Mouse (Mus musculus) liver, adult 2 months (tissue): ENCODE data around the gene Chek2.

ENCODE experiments used
- CTCF ChIP-seq: fragments of 200-500 bp; IDR thresholded peaks from 2 replicates; pipeline ENCODE4 v1.5.1; 2011; ENCODE audit warnings: low read depth, low read length, control low read depth
- POLR2A ChIP-seq: fragments of 200-500 bp; IDR thresholded peaks from 2 replicates; pipeline ENCODE4 v1.6.1; 2011; ENCODE audit warnings: low read length, control low read depth; ENCODE audit not compliant: insufficient read depth; ENCODE audit errors: extremely low read depth

- TF ChIP-seq CTCF: no peak
- TF ChIP-seq POLR2A: no peak
Measured at GRCm38 (mm10) chr5:110898785-110899184, 59.0 kb downstream of the Chek2 start.
